Mouse (Mus musculus): ENCODE measurements around the gene Lime1. TPM values are rescaled to one million over a fixed set of nuclear protein-coding genes. Genes with fewer than 3 reads are reported as not detected.

Gene Lime1
- total RNA-seq, 2 experiments from 2014 or later, result 5.8 to 9.7 TPM

- no peak for DNase-seq
Observed at GRCm38 (mm10) chr2:181391541-181391940, 11.7 kb downstream of the Lime1 start.

GRCm38 (mm10) chr2:181392600-181393213, 12.8 kb downstream of the Lime1 start:
- DNase-seq, result peak; percentile 90

- no peak for DNase-seq
Observed at GRCm38 (mm10) chr2:181394086-181394485, 14.2 kb downstream of the Lime1 start.

GRCm38 (mm10) chr2:181397207-181397761, 17.4 kb downstream of the Lime1 start:
- DNase-seq, result no peak

- DNase-seq, result no peak
Observed at GRCm38 (mm10) chr2:181401497-181401896, 21.6 kb downstream of the Lime1 start.

GRCm38 (mm10) chr2:181403722-181404121, 23.8 kb downstream of the Lime1 start:
- DNase-seq, result no peak

GRCm38 (mm10) chr2:181409643-181410042, 29.8 kb downstream of the Lime1 start:
- DNase-seq, result no peak

GRCm38 (mm10) chr2:181410760-181411473, 31.0 kb downstream of the Lime1 start:
- DNase-seq, result peak; percentile 69

GRCm38 (mm10) chr2:181413141-181413540, 33.3 kb downstream of the Lime1 start:
- no peak for DNase-seq

- peak; percentile 67 for DNase-seq
Observed at GRCm38 (mm10) chr2:181415945-181416344, 36.1 kb downstream of the Lime1 start.

- no peak for DNase-seq
Observed at GRCm38 (mm10) chr2:181419359-181419758, 39.5 kb downstream of the Lime1 start.

GRCm38 (mm10) chr2:181420426-181420825, 40.5 kb downstream of the Lime1 start:
- DNase-seq, result no peak

- no peak for DNase-seq
Observed at GRCm38 (mm10) chr2:181420903-181421638, 41.2 kb downstream of the Lime1 start.

GRCm38 (mm10) chr2:181423834-181424233, 44.0 kb downstream of the Lime1 start:
- DNase-seq, result no peak

Other genes starting within 250 kb of the Lime1 start
- gene Kcnq2, start 244.8 kb upstream of the Lime1 start, total RNA-seq (2021), result under 1 TPM; 0.23 to 0.47 TPM
- 1,000 to 10,000 TPM; 1,498 to 1,682 TPM for gene Eef1a2, start 223.1 kb upstream of the Lime1 start, total RNA-seq (2021)
- 10 to 100 TPM; 55.2 to 60.3 TPM for gene Ppdpf, start 192.8 kb upstream of the Lime1 start, total RNA-seq (2021)
- gene Ptk6, start 177.3 kb upstream of the Lime1 start, total RNA-seq (2021), result not detected
- gene Srms, start 166.9 kb upstream of the Lime1 start, total RNA-seq (2021), result under 1 TPM; 0.12 to 0.14 TPM
- gene Fndc11, start 160.1 kb upstream of the Lime1 start, total RNA-seq (2021), result not detected
- 1 to 10 TPM; 3.2 to 4.0 TPM for gene Helz2, start 138.1 kb upstream of the Lime1 start, total RNA-seq (2021)
- 10 to 100 TPM in 1 of 2 experiments, 1 to 10 TPM in 1; 9.1 to 11.0 TPM for gene Gmeb2, start 92.0 kb upstream of the Lime1 start, total RNA-seq (2021)
- gene Stmn3, start 65.6 kb upstream of the Lime1 start, total RNA-seq (2021), result 1 to 10 TPM; 1.1 to 1.6 TPM
- gene Rtel1, start 60.3 kb upstream of the Lime1 start, total RNA-seq (2021), result 10 to 100 TPM; 21.1 to 23.0 TPM
- 10 to 100 TPM; 13.1 to 18.3 TPM for gene Zgpat, start 15.2 kb upstream of the Lime1 start, total RNA-seq (2021)
- 10 to 100 TPM; 25.2 to 30.8 TPM for gene Arfrp1, start 14.7 kb upstream of the Lime1 start, total RNA-seq (2021)
- 1 to 10 TPM; 5.8 to 8.4 TPM for gene Zbtb46, start 79.3 kb downstream of the Lime1 start, total RNA-seq (2021)
- not detected for gene Abhd16b, start 113.1 kb downstream of the Lime1 start, total RNA-seq (2021)
- gene Tpd52l2, start 117.1 kb downstream of the Lime1 start, total RNA-seq (2021), result 10 to 100 TPM; 69.9 to 72.9 TPM
- gene Dnajc5, start 140.4 kb downstream of the Lime1 start, total RNA-seq (2021), result 10 to 100 TPM; 67.5 to 70.1 TPM
- gene Uckl1, start 204.8 kb downstream of the Lime1 start, total RNA-seq (2021), result 10 to 100 TPM; 36.5 to 43.5 TPM
- gene Prpf6, start 211.8 kb downstream of the Lime1 start, total RNA-seq (2021), result 10 to 100 TPM; 26.7 to 33.4 TPM
- gene Zfp512b, start 212.7 kb downstream of the Lime1 start, total RNA-seq (2021), result 10 to 100 TPM; 28.4 to 32.4 TPM
- gene Samd10, start 219.1 kb downstream of the Lime1 start, total RNA-seq (2021), result 1 to 10 TPM in 1 of 2 experiments, under 1 TPM in 1; 0.85 to 1.2 TPM